Mouse (Mus musculus) intestine, embryonic 14.5 days (tissue): ENCODE data around the gene Mccc2. TPM values are rescaled to one million over a fixed set of nuclear protein-coding genes. Genes with fewer than 3 reads are reported as not detected.

ENCODE experiments used
- polyA plus RNA-seq: library from polyadenylated mRNA; unstranded; fragments of >200 nt; fragmentation: Nextera tagmentation; extraction: Ambion mirVana; gene quantifications from 2 replicates; pipeline ENCODE4 v1.2.1, GENCODE M21; 2014

Mccc2 gene
- polyA plus RNA-seq, 1 experiment from 2014 or later = 45.9 TPM

Other genes starting within 250 kb of the Mccc2 start
- gene Cartpt, start 114.5 kb downstream of the Mccc2 start, polyA plus RNA-seq = 42.3 and 51.3 TPM in 2 replicates
- gene Bdp1, start 88.4 kb upstream of the Mccc2 start, polyA plus RNA-seq = 24.9 and 28.5 TPM in 2 replicates
- 169 and 181 TPM in 2 replicates for gene Serf1, start 92.4 kb upstream of the Mccc2 start, polyA plus RNA-seq
- 68.3 and 69.3 TPM in 2 replicates for gene Smn1, start 109.2 kb upstream of the Mccc2 start, polyA plus RNA-seq
- 5.9 and 6.0 TPM in 2 replicates for gene Naip2, start 186.5 kb upstream of the Mccc2 start, polyA plus RNA-seq
- 5.4 and 5.6 TPM in 2 replicates for gene Naip5, start 230.7 kb upstream of the Mccc2 start, polyA plus RNA-seq